Mouse (Mus musculus) ovary, adult 2 months (tissue): ENCODE measurements around the gene Tbl2. TPM values are rescaled to one million over a fixed set of nuclear protein-coding genes. Genes with fewer than 3 reads are reported as not detected.

Experiments
- polyA plus RNA-seq: library from polyadenylated mRNA; depleted of rRNA; stranded (reverse); fragments of >200 nt; gene quantifications from 2 replicates; pipeline ENCODE4 v1.2.3, GENCODE M21; 2012; rRNA removed

Tbl2 gene
- 11.3 and 12.1 TPM in 2 replicates for polyA plus RNA-seq

GRCm38 (mm10) chr5:135149053-135149819 is at the start of gene Tbl2:
Gene Tbl2 (plus strand): TSS chr5:135149657.

GRCm38 (mm10) chr5:135168063-135169062 is 18.9 kb downstream of the Tbl2 start, which contains the start of gene Bcl7b:
Gene Bcl7b (plus strand): TSS chr5:135168283.

GRCm38 (mm10) chr5:135186621-135187348 is 37.3 kb downstream of the Tbl2 start, which contains the start of gene Baz1b:
Gene Baz1b (plus strand): TSS chr5:135187264.

Other genes starting within 250 kb of the Tbl2 start
- not detected in 2 replicates for gene Tmem270, start 242.9 kb upstream of the Tbl2 start, polyA plus RNA-seq
- gene Cldn13, start 234.1 kb upstream of the Tbl2 start, polyA plus RNA-seq, result not detected in 2 replicates
- 38.6 and 44.7 TPM in 2 replicates for gene Mettl27, start 217.3 kb upstream of the Tbl2 start, polyA plus RNA-seq
- gene Cldn4, start 202.7 kb upstream of the Tbl2 start, polyA plus RNA-seq, result 10.5 and 19.4 TPM in 2 replicates
- 281 and 314 TPM in 2 replicates for gene Cldn3, start 163.4 kb upstream of the Tbl2 start, polyA plus RNA-seq
- 81.8 and 102 TPM in 2 replicates for gene Abhd11, start 140.5 kb upstream of the Tbl2 start, polyA plus RNA-seq
- 42.2 and 42.8 TPM in 2 replicates for gene Stx1a, start 126.2 kb upstream of the Tbl2 start, polyA plus RNA-seq
- gene Dnajc30, start 85.5 kb upstream of the Tbl2 start, polyA plus RNA-seq, result 48.1 and 52.7 TPM in 2 replicates
- 85.1 and 92.0 TPM in 2 replicates for gene Bud23, start 84.7 kb upstream of the Tbl2 start, polyA plus RNA-seq
- gene Vps37d, start 71.4 kb upstream of the Tbl2 start, polyA plus RNA-seq, result 17.6 and 25.3 TPM in 2 replicates
- 36.1 and 54.1 TPM in 2 replicates for gene Mlxipl, start 59.8 kb upstream of the Tbl2 start, polyA plus RNA-seq
- gene Bcl7b, start 18.6 kb downstream of the Tbl2 start, polyA plus RNA-seq, result 32.5 and 37.0 TPM in 2 replicates
- gene Baz1b, start 37.6 kb downstream of the Tbl2 start, polyA plus RNA-seq, result 27.6 and 34.6 TPM in 2 replicates
- 1.5 and 2.5 TPM in 2 replicates for gene Fzd9, start 101.6 kb downstream of the Tbl2 start, polyA plus RNA-seq
- 2.1 and 3.0 TPM in 2 replicates for gene Fkbp6, start 200.4 kb downstream of the Tbl2 start, polyA plus RNA-seq
- gene Trim50, start 203.6 kb downstream of the Tbl2 start, polyA plus RNA-seq, result 1.5 and 2.0 TPM in 2 replicates
- 47.1 and 49.2 TPM in 2 replicates for gene Nsun5, start 220.3 kb downstream of the Tbl2 start, polyA plus RNA-seq
- gene Pom121, start 244.9 kb downstream of the Tbl2 start, polyA plus RNA-seq, result 21.9 and 30.1 TPM in 2 replicates